Mouse (Mus musculus): ENCODE results near the gene Tas1r1. TPM values are rescaled to one million over a fixed set of nuclear protein-coding genes. Genes with fewer than 3 reads are reported as not detected.

Tas1r1 gene
- total and polyA plus RNA-seq, 2 experiments from 2014 or later, result 0.08 TPM; not detected in 1

DNA sequence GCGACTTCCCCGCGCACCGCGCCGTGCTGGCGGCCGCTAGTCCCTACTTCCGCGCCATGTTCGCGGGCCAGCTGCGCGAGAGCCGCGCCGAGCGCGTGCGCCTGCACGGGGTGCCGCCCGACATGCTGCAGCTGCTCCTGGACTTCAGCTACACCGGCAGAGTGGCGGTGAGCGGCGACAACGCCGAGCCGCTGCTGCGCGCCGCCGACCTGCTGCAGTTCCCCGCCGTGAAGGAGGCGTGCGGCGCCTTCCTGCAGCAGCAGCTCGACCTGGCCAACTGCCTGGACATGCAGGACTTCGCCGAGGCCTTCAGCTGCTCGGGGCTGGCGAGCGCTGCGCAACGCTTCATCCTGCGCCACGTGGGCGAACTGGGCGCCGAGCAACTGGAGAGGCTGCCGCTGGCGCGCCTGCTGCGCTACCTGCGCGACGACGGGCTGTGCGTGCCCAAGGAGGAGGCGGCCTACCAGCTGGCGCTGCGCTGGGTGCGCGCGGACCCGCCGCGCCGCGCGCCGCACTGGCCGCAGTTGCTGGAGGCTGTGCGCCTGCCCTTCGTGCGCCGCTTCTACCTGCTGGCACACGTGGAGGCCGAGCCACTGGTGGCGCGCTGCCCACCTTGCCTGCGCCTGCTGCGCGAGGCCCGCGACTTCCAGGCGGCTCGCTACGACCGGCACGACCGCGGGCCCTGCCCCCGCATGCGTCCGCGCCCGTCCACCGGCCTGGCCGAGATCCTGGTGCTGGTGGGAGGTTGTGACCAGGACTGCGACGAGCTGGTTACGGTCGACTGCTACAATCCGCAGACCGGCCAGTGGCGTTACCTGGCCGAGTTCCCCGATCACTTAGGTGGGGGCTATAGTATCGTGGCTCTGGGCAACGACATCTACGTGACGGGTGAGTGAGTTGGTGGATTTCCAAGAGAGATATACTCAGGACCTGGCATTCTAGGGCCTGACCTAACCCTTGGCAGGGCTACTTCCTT, 29.0 kb downstream of the Tas1r1 start:
- DNase-seq (ENCODE audit: low spot score), result no peak
- WGBS, result under 1% methylated on average over 112 of the region's 115 CpGs
- Histone ChIP-seq H3K27ac (ENCODE audit: low read depth) (peak overlapping the region; percentile 96), H3K9me3 (replicated peaks; ENCODE audit: control insufficient read depth, low read length) (no peaks in the 10 kb centered on the region), H3K36me3 (replicated peaks; ENCODE audit: control insufficient read depth, insufficient read depth, low read length) (peaks cover 7% of the 10 kb centered on the region), H3K4me2 (ENCODE audit: low read depth, low read length) (peak overlapping the region; percentile 97), H3K4me3 (ENCODE audit: low read depth, low read length) (peak overlapping the region; percentile 70), H3K9ac (replicated peaks; ENCODE audit: low read depth, low read length) (peak overlapping the region; percentile 76), H3K4me1 (ENCODE audit: control insufficient read depth, insufficient read depth) (peaks cover 31% of the 10 kb centered on the region), H3K27me3 (ENCODE audit: control insufficient read depth, insufficient read depth, low read length) (no peaks in the 10 kb centered on the region)
- TF ChIP-seq EP300 (IDR thresholded peaks at IDR 0.05; ENCODE audit: low read depth), result no peak
- TF ChIP-seq CTCF (IDR thresholded peaks at IDR 0.05; ENCODE audit: low read depth), result no peak
- ATAC-seq (ENCODE audit: insufficient read depth, low read depth), result peak; percentile 37

DNA sequence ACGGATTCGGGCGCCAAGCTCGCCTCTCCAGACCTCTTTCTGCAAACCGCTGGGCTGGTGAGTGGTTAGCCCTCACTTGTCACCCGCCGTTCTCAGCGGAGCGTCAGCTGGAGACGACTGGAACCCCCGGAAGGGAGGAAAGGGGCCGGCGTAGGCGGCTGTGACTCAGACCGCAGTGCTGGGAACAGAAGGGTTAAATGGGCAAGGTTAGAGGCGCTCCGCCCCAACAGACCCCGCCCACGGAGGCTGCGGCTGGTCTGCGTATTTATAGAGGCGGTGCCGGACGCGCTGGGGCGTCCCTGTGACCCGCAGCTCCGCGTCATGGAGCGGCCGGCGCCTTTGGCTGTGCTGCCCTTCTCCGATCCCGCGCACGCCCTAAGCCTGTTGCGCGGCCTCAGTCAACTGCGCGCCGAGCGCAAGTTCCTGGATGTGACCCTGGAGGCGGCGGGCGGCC, 29.7 kb downstream of the Tas1r1 start, which contains the start of gene Klhl21:
Gene Klhl21, plus strand, starts transcription at position 182 of the 454 bp plus-strand sequence.
- Histone ChIP-seq H3K27ac (ENCODE audit: low read depth) (peak within 1 kb of the TSS; percentile 96), H3K4me1 (ENCODE audit: control insufficient read depth, insufficient read depth) (peaks cover 31% of the 10 kb centered on the region), H3K4me2 (ENCODE audit: low read depth, low read length) (peak within 1 kb of the TSS; percentile 97), H3K36me3 (replicated peaks; ENCODE audit: control insufficient read depth, insufficient read depth, low read length) (no peaks in the 10 kb centered on the region), H3K27me3 (ENCODE audit: control insufficient read depth, insufficient read depth, low read length) (no peaks in the 10 kb centered on the region), H3K9ac (replicated peaks; ENCODE audit: low read depth, low read length) (peak within 1 kb of the TSS; percentile 76), H3K4me3 (ENCODE audit: low read depth, low read length) (peak within 1 kb of the TSS; percentile 70), H3K9me3 (replicated peaks; ENCODE audit: control insufficient read depth, low read length) (no peaks in the 10 kb centered on the region)
- DNase-seq (ENCODE audit: low spot score) (peak; percentile 96), ATAC-seq (ENCODE audit: insufficient read depth, low read depth) (peak; percentile 84)
- TF ChIP-seq EP300 (IDR thresholded peaks at IDR 0.05; ENCODE audit: low read depth) (peak; percentile 63; the same call in 1 of the 2 replicates), CTCF (IDR thresholded peaks at IDR 0.05; ENCODE audit: low read depth) (no peak)
- WGBS, result under 1% methylated on average over 44 of the region's 45 CpGs

DNA sequence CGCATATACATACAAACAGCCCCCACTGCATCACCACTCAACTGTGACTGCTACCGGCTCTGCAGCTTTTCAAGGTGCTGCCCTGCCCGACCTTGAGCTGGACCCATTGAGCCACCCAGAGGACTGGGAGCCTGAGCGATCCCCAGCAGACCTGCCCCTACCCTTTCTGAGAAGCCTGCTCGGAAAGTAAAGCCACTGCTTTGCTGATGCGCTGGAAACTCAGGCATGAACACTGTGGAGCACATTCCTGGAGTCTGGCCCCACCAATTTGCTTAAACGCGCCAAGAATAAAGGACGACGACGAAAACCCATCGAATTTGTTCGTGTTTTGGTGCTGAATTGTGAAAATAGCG, 30.2 kb downstream of the Tas1r1 start:
- DNase-seq (ENCODE audit: low spot score), result no peak
- no peak for TF ChIP-seq CTCF (IDR thresholded peaks at IDR 0.05; ENCODE audit: low read depth)
- no peak; the same call in 1 of the 2 replicates for TF ChIP-seq EP300 (IDR thresholded peaks at IDR 0.05; ENCODE audit: low read depth)
- WGBS, result under 1% methylated on average over 14 of the region's 14 CpGs
- Histone ChIP-seq H3K9ac (replicated peaks; ENCODE audit: low read depth, low read length) (peak overlapping the region; percentile 76), H3K36me3 (replicated peaks; ENCODE audit: control insufficient read depth, insufficient read depth, low read length) (no peaks in the 10 kb centered on the region), H3K4me1 (ENCODE audit: control insufficient read depth, insufficient read depth) (peaks cover 31% of the 10 kb centered on the region), H3K4me2 (ENCODE audit: low read depth, low read length) (peak overlapping the region; percentile 97), H3K9me3 (replicated peaks; ENCODE audit: control insufficient read depth, low read length) (no peaks in the 10 kb centered on the region), H3K27ac (ENCODE audit: low read depth) (peak overlapping the region; percentile 96), H3K27me3 (ENCODE audit: control insufficient read depth, insufficient read depth, low read length) (no peaks in the 10 kb centered on the region), H3K4me3 (ENCODE audit: low read depth, low read length) (peak overlapping the region; percentile 70)
- ATAC-seq (ENCODE audit: insufficient read depth, low read depth), result peak; percentile 13; the same call in 1 of the 2 replicates

DNA sequence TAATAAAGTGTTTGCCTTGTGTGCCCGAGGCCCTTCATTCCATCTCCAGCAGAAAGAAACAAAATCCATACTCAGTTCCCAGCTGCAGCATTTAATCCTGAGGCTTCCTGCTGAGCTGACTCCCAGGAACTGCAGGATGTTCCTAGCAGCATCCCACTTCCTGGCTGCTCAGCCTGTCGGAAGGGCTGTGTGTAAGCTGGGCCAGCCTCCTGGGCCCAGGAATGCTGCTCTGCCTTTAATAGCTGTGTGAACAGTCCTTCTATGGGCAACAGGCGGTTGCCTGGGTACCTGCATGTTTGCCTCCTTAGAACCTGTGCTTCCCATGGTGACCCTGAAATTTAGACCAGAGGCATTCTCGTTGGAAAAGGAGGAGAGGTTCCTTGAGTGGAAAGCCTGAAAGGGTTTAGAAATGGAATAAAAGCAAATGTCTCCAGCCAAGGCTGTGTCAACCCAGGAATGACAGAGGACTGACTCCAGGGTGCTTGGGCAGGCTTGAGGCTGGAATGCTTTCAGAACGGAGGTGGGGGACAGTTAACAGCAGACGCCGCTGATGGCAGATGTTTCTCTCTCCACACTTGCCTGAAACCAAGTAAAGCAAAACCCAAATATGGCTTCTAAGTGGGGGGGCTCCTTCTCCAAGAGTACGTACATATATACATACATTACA, 30.8 kb downstream of the Tas1r1 start:
- WGBS, result 4% methylated on average over 8 of the region's 8 CpGs
- H3K27me3 ChIP-seq (ENCODE audit: control insufficient read depth, insufficient read depth, low read length), result no peaks in the 10 kb centered on the region
- 0 out of 2 replicates have a peak, but pooled peaks have one; percentile 25 for TF ChIP-seq EP300 (IDR thresholded peaks at IDR 0.05; ENCODE audit: low read depth)
- no peak for TF ChIP-seq CTCF (IDR thresholded peaks at IDR 0.05; ENCODE audit: low read depth)
- peak overlapping the region; percentile 96 for H3K27ac ChIP-seq (ENCODE audit: low read depth)
- H3K4me2 ChIP-seq (ENCODE audit: low read depth, low read length), result peak overlapping the region; percentile 97
- H3K9me3 ChIP-seq (replicated peaks; ENCODE audit: control insufficient read depth, low read length), result no peaks in the 10 kb centered on the region
- DNase-seq (ENCODE audit: low spot score) (peak; percentile 85), ATAC-seq (ENCODE audit: insufficient read depth, low read depth) (peak; percentile 44)
- H3K9ac ChIP-seq (replicated peaks; ENCODE audit: low read depth, low read length), result peak overlapping the region; percentile 76
- H3K4me1 ChIP-seq (ENCODE audit: control insufficient read depth, insufficient read depth), result peaks cover 31% of the 10 kb centered on the region
- no peaks in the 10 kb centered on the region for H3K36me3 ChIP-seq (replicated peaks; ENCODE audit: control insufficient read depth, insufficient read depth, low read length)
- H3K4me3 ChIP-seq (ENCODE audit: low read depth, low read length), result peak overlapping the region; percentile 70

GRCm38 (mm10) chr4:152006812-152007211, 31.6 kb downstream of the Tas1r1 start:
- Histone ChIP-seq H3K27me3 (ENCODE audit: control insufficient read depth, insufficient read depth, low read length) (no peaks in the 10 kb centered on the region), H3K9me3 (replicated peaks; ENCODE audit: control insufficient read depth, low read length) (no peaks in the 10 kb centered on the region), H3K27ac (ENCODE audit: low read depth) (peak overlapping the region; percentile 96), H3K4me1 (ENCODE audit: control insufficient read depth, insufficient read depth) (peaks cover 24% of the 10 kb centered on the region), H3K9ac (replicated peaks; ENCODE audit: low read depth, low read length) (no peak overlapping the region), H3K4me2 (ENCODE audit: low read depth, low read length) (no peak overlapping the region), H3K4me3 (ENCODE audit: low read depth, low read length) (no peak overlapping the region), H3K36me3 (replicated peaks; ENCODE audit: control insufficient read depth, insufficient read depth, low read length) (no peaks in the 10 kb centered on the region)
- 41% methylated on average over 3 of the region's 3 CpGs for WGBS
- TF ChIP-seq CTCF (IDR thresholded peaks at IDR 0.05; ENCODE audit: low read depth), result no peak
- no peak for TF ChIP-seq EP300 (IDR thresholded peaks at IDR 0.05; ENCODE audit: low read depth)
- ATAC-seq (ENCODE audit: insufficient read depth, low read depth) (no peak), DNase-seq (ENCODE audit: low spot score) (no peak)
